Mouse (Mus musculus) layer of hippocampus, postnatal 14 days (tissue): ENCODE data around the gene Egfl7. TPM values are rescaled to one million over a fixed set of nuclear protein-coding genes. Genes with fewer than 3 reads are reported as not detected.

Experiments
- DNase-seq, 2 experiments: peaks; one replicate each; pipeline ENCODE4 v3.0.0; 2021 to 2022; ENCODE audit warnings: low spot score in 2 of 2, mixed read lengths in 1 of 2
- total RNA-seq, 2 experiments: library from RNA; stranded (reverse); gene quantifications; 2 replicates each; pipeline ENCODE4 v1.2.3; 2021

Egfl7 gene
- total RNA-seq, 2 experiments from 2014 or later = 80.2 to 84.1 TPM

DNA sequence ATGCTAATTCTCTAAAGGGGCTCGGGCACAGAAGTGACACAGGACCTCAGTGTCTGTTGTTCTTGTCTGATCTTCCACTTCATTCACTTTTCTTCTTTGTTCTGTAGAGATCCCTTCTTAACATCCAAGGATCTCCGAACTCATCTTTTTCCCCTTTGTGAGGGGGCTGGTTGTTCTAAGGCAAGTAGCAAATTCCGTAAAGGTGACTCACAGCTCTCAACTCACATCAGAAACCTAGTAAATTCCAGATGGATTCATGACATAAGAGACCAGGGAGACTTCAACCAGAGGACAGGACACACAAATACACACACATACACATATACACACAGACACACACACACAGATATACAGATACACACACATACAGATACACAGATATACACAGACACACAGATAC lies 30.7 kb downstream of the Egfl7 start:
- no peak for DNase-seq

DNA sequence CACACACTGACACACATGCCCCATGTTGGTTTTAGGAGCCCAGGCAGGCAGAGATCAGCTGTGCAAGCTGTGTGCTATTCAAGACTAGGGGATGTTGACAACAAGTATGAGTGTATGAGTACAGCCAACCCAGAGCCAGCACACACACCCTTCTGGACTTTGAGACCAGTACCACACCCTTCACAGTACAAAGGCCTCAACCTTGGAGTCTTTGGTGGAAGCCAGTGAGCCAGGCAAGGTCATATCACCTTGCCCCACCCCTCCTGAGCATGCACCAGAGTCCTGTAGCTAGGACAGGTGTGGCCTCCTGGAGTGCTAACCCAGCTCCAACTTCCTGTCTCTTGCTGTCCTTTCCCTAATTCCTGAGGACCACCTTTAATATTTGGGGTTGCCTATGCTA lies 31.2 kb downstream of the Egfl7 start:
- DNase-seq = no peak

DNA sequence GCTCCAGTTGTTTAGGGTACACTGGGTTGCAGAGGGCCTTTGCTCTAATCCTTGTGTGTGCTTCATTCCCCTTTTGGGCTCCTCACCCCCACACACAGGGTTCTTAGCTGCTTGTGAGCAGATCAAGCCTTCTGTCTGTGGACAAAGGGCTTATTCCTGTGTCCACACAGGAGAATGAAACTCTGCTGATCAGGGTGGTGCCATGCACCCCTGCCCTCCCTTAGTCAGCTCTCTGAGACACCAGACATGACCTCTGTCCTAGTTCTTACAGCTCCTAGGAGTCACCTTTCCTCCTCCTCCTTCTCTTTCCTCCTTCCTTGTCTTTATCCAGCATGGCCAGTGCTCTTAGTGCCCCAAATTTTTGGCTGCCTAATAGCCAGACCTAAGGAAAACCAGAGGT lies 32.1 kb downstream of the Egfl7 start:
- no peak for DNase-seq

DNA sequence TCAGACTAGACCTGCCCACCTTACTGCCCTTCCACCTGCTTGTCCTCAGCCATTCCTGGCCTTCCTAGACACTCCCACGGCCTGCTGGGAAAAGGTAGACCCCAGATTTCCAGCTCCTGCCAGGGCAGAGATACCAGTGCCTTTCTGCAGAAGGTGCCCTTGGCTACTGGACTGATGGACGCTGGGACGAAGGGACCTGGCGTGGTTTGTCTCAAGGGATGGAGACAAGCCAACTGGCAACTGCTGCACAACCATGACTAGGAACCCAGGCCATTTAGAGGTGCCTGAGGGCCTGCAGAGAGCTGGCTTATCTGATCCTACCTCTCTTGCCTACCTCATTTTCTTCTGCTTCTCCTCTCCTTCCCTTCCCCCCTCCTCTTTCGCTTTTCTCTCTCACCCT lies 35.1 kb downstream of the Egfl7 start:
- no peak for DNase-seq

DNA sequence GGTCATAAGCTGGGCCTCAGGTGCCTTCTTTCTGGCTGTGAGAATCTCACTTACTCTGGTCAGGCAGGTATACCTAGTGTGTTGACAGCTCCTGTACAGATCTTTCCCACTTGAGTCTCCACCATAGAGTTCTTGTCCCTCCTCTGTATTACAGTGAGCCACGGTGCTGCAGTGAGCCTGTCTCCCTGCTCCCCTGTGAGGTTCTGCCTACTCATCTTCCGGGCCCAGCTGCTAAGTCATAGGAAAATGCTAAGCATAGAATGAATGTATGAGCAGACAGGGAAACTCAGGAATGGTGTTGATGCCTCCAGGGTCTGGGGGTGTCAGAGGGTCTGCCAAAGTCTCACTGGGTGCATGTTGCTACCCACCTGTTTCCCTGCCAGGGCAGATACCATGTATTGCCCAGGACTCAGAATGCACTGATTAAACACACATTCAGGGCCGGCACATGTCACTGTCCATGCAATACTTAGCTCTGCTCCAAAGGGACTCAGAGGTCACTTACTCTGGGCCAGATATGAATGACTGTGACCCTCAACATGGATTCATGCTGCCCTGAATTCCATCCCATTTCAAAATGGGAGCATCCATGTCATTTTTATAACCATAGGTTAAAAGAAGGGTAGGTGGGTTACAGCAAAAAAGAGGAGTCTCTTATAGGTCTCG lies 35.8 kb downstream of the Egfl7 start:
- no peak for DNase-seq

DNA sequence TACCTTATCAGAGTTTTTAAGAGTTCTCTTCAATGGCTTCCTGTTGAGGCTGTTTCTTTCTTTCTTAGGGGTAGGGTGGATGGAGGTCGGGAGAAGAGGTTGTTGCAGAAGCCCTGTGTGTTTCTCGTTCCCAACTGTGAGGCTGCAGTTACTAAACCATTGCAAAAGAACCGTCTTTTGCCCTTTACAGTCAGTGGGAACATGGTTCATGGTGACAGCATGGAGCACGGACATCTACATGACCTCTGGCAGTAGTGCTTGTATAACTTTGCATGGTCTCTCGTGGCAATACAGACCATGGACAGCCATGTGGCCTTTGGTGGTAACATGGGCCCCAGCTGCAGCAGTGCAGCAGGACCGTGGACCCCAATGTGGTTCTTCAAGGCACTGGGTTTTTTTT lies 37.5 kb downstream of the Egfl7 start:
- no peak for DNase-seq

DNA sequence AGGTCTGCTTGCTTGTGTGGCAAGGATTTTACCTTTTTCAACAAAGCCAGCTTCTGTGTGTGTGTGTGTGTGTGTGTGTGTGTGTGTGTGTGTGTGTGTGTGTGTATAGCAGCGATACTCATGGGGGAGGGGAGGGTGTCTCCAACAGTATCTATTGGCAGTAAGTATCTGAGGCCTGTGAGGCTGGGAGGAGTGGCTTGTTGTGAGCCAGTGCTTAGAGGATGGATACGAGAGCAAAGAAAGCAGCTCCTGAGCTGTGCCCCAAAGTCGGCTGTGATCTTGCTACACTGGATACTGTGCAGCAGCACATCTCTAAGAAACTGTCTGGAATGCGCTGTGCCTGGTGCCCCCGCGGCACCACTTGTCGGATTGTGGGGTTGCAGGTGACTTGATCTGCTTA lies 38.1 kb downstream of the Egfl7 start:
- DNase-seq = no peak

DNA sequence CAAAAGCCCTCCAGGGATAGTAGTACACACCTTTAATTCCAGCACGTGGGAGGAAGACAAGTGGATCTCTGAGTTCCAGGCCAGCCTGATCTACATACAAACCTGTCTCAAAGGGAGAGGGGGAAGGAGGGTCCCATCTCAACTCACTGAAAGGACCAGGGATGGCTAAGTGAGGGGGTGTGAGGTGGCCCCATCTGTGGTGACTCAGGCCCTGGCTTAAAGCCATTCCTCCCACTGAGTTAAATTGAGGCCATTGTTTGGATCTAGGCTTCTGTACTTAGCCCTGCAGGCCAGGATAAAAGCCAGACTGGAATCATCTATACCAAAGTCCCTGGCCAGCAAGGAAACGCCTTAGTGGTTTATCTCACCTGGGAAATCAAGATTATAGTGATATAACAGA lies 41.4 kb downstream of the Egfl7 start:
- DNase-seq = no peak

DNA sequence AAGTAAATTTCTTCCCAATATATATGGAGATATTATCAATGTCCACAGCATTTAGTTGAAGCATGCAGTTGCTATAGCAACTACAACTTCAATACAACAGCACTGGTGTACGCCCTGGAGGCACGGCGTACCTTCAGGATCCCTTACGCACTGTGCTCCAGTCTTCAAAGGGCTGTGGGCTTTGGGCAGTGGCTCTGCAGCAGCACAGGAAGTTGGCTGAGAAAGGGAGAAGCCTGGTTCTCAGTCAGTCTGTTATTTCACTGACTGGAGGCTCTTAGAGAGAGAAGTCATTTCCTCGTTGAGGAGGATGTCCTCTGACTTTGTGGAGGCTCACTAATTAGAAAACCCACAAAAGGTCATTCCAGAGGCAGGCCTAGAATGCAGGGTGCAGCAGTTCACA lies 43.2 kb downstream of the Egfl7 start:
- DNase-seq = no peak

DNA sequence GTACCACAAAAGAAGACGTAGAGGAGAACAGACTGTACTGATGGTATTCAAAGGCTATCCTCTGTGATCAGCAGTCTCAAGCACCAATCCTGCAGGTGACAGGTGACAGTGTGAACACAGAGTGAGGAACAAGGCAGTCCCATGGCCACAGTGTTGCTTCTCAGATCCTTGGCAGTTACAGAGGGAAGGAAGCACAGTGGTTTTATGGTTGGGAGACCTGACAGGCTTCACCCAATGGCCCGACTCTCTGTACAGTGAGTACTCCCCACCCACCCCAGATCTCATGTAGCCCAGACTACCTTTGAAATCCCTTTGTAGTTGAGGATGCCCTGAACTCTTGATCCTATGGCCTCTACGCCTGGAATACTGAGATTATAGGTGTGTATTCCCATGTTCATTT lies 45.6 kb downstream of the Egfl7 start:
- no peak for DNase-seq

DNA sequence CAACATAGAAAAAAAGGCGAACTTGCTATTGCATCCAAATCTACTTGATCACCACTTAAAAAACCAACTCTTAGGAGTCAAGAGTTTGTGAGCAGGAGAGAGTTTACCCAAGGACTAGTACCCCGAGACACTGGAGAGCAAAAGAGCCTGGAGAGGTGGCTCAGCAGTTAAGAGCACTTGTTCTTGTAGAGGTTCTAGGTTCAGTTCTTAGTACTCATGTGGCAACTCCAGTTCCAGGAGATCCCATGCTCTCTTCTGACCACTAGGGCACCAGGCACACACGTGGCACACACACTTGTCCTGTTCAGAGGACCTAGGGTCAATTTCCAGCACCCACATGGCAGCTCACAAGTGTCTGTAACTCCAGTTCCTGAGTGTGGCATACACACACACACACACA lies 46.3 kb downstream of the Egfl7 start:
- no peak for DNase-seq

DNA sequence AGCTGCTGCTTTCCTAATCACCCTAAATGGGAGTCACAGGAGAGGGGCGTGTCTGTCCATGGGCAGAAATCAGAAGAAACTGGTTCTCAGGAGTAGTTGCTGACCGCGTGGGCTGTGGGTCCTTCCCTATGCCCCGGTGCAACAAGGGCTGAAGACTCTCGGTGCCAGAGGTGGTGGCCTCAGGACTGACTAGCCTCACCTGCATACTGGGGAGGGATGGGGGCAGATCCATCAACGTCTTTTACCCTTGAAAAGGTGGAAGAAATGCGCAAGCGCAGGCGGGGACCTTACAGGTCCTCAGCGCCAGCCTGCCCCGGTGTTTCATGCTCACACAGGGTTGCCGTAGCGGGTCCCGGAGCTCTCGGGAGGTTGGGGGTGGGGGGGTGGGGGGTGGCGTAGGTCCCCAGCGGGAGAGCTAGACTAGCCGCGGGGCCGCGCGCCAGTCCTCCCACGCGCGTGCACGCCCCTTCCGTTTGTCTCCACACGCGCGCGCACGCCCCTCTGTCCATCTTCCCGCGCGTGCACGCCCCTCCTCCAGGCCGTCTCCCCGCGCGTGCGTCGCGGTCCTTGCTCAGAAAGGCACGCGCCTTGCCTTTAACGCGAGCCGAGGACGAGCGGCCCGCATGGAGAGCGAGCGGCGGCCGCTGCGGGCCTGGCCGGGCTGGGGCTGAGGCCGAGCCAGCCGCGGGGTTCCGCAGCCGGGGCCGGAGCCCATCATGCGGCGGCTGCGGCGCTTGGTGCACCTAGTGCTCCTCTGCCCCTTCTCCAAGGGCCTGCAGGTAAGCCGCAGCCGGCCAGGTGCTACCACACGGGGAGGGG lies 48.3 kb downstream of the Egfl7 start, which contains the start of gene Fam69b:
Gene Fam69b (plus strand): TSS at position 537 of the 819 bp plus-strand sequence.
- DNase-seq = peak; percentile 77 to 87

DNA sequence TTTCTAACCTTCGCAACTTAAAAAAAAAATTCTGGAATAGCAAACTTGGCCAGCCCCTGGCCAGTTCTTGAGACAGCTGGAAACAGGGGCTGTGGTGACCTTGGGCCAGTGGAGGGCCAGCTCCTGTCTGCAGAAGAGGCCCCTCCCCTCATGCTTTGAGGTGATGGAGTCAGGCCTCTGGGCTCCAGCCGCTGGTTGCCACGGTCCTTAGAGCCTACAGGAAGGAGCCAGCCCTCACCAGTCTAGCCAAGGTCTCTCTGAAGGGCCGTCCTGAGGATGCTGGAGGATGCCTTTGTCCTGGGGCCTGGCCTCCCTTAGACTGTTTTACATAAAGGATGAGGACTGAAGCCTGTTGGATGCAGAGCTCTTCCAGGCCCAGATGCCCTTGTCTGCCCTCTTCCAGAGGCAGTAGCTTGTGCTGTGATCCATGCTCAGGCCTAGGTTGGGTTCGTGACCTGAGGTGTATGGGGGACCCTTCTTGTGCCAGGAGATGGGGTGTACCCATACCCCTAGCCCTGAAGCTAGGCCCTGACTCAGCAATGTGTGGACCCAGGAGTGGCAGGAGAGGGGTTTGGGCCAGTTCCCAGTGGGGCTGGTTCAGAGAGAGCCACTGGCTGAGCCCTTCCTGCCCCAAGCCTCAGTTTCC lies 49.1 kb downstream of the Egfl7 start:
- no peak for DNase-seq

DNA sequence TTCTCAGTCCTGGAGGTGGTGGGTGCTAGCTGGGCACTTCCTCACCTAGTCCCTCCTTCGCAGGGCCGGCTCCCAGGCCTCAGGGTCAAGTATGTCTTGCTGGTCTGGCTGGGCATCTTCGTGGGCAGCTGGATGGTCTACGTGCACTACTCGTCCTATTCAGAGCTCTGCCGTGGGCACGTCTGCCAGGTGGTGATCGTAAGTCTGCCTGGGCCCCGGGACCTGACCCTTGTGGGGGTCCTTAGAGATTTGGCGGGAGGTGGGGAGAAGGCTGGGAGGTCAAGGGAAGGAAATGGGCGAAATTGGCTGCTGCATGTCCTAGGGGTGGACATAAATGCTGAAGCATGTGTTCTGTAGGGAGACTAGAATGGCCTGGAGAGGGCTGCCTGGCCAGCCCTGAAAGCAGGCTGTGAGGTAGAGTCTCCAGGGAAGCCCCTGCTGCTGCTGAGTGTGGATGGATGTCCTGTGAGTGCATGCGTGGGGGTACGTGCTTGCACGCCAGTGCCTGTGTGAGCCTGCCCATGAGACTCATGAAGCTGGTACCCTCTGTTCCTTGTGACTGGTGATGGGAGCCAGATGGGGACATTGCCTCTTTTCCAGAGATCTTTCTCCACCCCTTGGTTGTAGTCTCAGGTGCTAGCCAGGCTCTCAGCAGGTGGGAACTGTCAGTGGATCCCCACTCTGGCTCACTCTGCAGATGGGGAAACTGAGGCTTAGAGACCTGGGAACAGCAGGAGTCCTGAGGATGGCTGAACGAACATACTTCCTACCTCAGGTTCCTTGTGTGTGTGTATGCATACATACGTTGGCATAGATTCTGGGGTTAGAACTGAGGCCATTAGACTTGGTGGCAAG lies 53.0 kb downstream of the Egfl7 start:
- DNase-seq = no peak

DNA sequence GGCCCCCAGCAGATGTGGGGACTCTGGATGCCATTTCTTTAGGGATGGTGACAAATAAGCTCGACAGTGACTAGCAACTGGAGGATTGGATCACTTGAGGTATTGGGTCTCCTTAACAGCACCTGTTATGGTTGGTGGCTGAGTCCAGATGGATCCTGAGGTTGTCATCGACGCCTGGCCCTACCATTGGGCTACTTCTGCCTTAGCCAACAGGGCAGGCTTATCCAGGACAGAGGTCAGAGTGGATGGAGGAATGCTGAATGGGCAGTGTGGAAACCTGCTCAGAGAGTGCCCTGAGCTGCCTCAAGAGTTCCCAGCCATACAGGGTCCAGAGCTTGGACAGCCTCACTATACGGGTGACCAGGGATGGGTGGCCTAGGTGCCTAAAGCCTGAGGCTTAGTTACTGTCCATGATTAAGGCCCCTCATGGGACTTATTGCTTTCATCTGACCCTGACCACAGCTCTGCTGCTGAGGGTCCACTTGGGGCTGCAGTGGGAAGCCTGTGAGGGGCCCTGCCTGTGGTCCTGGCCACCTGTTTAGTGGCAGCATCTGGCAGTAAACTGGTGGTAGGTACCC lies 54.2 kb downstream of the Egfl7 start:
- no peak for DNase-seq

DNA sequence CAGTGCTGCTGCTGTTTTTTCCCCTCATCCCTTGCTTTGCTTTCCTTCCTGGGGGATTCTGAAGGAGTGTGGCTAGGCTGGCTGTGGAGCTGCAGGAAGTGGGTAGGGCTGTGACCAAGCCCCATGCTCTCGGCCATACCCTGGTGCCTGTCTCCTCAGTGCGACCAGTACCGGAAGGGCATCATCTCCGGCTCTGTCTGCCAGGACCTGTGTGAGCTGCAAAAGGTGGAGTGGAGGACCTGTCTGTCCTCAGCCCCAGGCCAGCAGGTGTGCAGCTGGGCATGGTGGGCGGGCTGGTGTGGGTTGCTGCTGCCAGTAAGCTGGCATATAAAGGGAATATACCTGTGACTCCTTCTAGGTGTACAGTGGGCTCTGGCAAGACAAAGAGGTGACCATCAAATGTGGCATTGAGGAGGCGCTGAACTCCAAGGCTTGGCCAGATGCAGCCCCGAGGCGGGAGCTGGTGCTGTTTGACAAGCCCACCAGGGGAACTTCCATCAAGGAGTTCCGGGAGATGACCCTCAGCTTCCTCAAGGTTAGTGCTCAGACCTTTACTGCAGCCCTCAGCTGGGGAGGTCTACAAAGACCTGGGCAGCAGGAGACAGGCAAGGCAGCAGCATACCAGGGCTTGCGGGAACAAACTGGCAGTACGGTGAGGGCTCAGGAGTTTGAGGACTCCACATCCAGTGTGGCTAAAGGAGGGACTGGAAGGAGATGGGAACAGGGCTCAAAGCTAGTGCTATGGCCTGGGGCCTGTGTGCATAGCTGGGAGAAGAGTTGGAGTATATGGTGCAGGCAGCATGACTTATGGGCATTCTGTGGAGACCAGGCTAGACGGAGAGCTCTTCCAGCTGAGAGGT lies 55.0 kb downstream of the Egfl7 start:
- no peak for DNase-seq

DNA sequence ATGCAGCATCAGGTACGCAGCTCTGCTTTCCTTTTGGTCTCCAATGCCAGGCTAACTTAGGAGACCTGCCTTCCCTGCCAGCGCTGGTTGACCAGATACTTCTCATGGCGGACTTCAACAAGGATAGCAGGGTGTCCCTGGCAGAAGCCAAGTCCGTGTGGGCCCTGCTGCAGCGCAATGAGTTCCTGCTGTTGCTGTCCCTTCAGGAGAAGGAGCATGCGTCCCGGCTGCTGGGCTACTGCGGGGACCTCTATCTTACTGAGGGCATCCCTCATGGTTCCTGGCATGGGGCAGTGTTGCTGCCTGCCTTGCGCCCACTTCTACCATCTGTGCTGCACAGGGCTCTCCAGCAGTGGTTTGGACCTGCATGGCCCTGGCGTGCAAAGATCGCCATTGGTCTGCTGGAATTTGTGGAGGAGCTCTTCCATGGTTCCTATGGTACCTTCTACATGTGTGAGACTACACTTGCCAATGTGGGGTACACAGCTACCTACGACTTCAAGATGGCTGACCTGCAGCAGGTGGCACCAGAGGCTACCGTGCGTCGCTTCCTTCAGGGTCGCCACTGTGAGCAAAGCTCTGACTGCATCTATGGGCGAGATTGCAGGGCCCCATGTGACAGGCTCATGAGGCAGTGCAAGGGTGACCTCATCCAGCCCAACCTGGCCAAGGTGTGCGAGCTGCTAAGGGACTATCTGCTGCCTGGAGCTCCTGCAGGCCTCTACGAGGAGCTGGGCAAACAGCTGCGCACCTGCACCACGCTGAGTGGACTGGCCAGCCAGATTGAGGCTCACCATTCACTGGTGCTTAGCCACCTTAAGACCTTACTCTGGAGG lies 55.9 kb downstream of the Egfl7 start:
- DNase-seq = no peak

DNA sequence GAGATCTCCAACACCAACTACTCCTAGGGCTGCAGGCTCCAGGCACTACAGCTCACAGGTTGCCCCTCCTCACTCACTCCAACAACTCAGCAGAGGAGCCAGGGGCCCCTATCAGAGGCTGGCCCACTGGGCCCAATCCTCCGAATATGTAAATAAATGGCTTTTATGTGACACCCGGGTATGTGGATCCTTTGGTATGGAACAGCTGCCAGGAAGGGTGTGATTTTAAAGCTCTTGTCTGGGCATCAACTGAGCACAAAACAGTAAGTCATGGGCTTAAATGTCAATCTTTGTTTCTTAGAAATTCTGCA lies 56.5 kb downstream of the Egfl7 start:
- DNase-seq = no peak

DNA sequence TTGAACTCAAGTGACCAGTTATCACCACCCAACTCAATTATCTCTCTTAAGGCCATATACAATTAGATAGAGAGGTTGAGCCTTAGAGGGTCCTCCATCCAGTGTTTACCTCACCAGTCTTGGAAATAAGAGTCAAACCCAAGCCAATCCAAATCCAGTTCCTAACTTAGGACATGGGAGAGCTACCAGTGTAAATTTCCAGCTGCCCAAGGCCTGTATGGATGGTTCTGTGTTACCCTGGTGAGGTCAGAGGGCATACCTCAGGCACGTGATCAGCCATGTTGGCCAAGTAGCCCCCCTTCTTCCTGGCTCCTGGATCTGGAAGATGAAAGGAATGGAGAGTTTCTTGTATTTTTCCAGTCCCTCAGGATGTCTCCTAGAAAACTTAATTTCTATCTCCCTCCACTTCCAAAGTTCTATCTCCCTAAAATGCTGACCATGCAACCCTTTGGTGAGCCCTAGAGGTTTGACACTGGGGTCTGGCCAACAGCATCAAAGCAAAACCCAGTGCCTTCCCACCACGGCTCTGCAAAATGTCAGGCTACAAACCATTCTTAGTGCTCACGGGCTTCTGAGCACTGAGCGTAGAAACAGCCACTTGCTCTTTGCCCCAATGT lies 57.6 kb downstream of the Egfl7 start:
- no peak for DNase-seq
